Mouse (Mus musculus) lung, postnatal 14 days (tissue): Measurements from ENCODE around the gene Lgals1.

Source experiments
- DNase-seq: peaks from one replicate; pipeline ENCODE4 v3.0.0; 2021

The Lgals1 gene

GRCm38 (mm10) chr15:78926021-78926919 is at the start of gene Lgals1:
Gene Lgals1 (plus strand): TSS chr15:78926725.
- peak; percentile 87 for DNase-seq

GRCm38 (mm10) chr15:78876991-78877809 is 49.3 kb upstream of the Lgals1 start, which contains the start of gene Gga1:
Gene Gga1 (plus strand): TSS chr15:78877190.
- DNase-seq, result peak; percentile 95

- no peak for DNase-seq
Measured at GRCm38 (mm10) chr15:78877810-78878390, 48.6 kb upstream of the Lgals1 start.

- DNase-seq, result peak; percentile 57
Measured at GRCm38 (mm10) chr15:78878792-78879516, 47.6 kb upstream of the Lgals1 start.

- no peak for DNase-seq
Measured at GRCm38 (mm10) chr15:78880432-78880831, 46.1 kb upstream of the Lgals1 start.

GRCm38 (mm10) chr15:78881828-78882227 is 44.7 kb upstream of the Lgals1 start:
- no peak for DNase-seq

- no peak for DNase-seq
Measured at GRCm38 (mm10) chr15:78889401-78889853, 37.1 kb upstream of the Lgals1 start.

GRCm38 (mm10) chr15:78892440-78892839 is 34.1 kb upstream of the Lgals1 start:
- DNase-seq, result no peak

GRCm38 (mm10) chr15:78894726-78895125 is 31.8 kb upstream of the Lgals1 start:
- no peak for DNase-seq

GRCm38 (mm10) chr15:78895741-78896140 is 30.8 kb upstream of the Lgals1 start:
- no peak for DNase-seq

- no peak for DNase-seq
Measured at GRCm38 (mm10) chr15:78896149-78896548, 30.4 kb upstream of the Lgals1 start.

- DNase-seq, result no peak
Measured at GRCm38 (mm10) chr15:78897488-78897887, 29.0 kb upstream of the Lgals1 start.

- no peak for DNase-seq
Measured at GRCm38 (mm10) chr15:78898507-78899001, 28.0 kb upstream of the Lgals1 start.

- no peak for DNase-seq
Measured at GRCm38 (mm10) chr15:78899409-78899739, 27.2 kb upstream of the Lgals1 start, which contains the start of gene Gm49510. Gene Gm49510 (plus strand): TSS chr15:78899667.

- peak; percentile 74 for DNase-seq
Measured at GRCm38 (mm10) chr15:78899740-78900584, 26.6 kb upstream of the Lgals1 start, which contains the start of gene Sh3bp1. Gene Sh3bp1 (plus strand): TSS chr15:78899768.

GRCm38 (mm10) chr15:78900585-78901421 is 25.7 kb upstream of the Lgals1 start:
- no peak for DNase-seq

- DNase-seq, result no peak
Measured at GRCm38 (mm10) chr15:78901422-78901789, 25.1 kb upstream of the Lgals1 start.

GRCm38 (mm10) chr15:78903243-78903642 is 23.3 kb upstream of the Lgals1 start:
- DNase-seq, result peak; percentile 91

- DNase-seq, result no peak
Measured at GRCm38 (mm10) chr15:78908399-78908798, 18.1 kb upstream of the Lgals1 start.

- no peak for DNase-seq
Measured at GRCm38 (mm10) chr15:78908982-78909381, 17.5 kb upstream of the Lgals1 start.
